Mouse (Mus musculus) C2C12 (cell line): Measurements from ENCODE around the gene Hsh2d.

Source experiments
- CEBPB ChIP-seq: IDR thresholded peaks from one replicate; pipeline ENCODE4 v1.6.1; 2011; ENCODE audit warnings: low read depth, mild to moderate bottlenecking, control low read depth, moderate library complexity
- CTCF ChIP-seq: IDR thresholded peaks from one replicate; pipeline ENCODE4 v1.5.1; 2011; ENCODE audit not compliant: control insufficient read depth, insufficient read depth, insufficient read length
- MAX ChIP-seq: IDR thresholded peaks from one replicate; pipeline ENCODE4 v1.6.1; 2011; ENCODE audit warnings: mild to moderate bottlenecking, control low read depth
- MYOD1 ChIP-seq: IDR thresholded peaks from one replicate; pipeline ENCODE4 v1.6.1; 2011; ENCODE audit warnings: low read depth; ENCODE audit not compliant: control insufficient read depth, insufficient read length
- MYOG ChIP-seq: IDR thresholded peaks from one replicate; pipeline ENCODE4 v1.6.1; 2011; ENCODE audit not compliant: control insufficient read depth, insufficient read length; ENCODE audit errors: extremely low read depth

- TF ChIP-seq MAX = no peak
- no peak for TF ChIP-seq MYOG
- TF ChIP-seq CTCF = no peak
- no peak for TF ChIP-seq CEBPB
- no peak for TF ChIP-seq MYOD1
Observed at GRCm38 (mm10) chr8:72212751-72213150, 23.3 kb downstream of the Hsh2d start, which contains the start of gene Cib3.
